In genomic region chr17:73972648-73973047, GRCm38 (mm10) we compare ENCODE assay signal across 24 mouse cellular contexts.
"Had no signal": no experiment of that assay in that cellular context is flagged by ENCODE, and none has a peak within 500 bp of the region (broad histone marks: within the 10 kb centered on the region; RNA-seq: fewer than 3 reads in every experiment).

No protein-coding gene starts in this region.

- H3K27ac ChIP-seq: heart, embryonic 10.5 days; hindbrain, embryonic 10.5 days; hindbrain, embryonic 12.5 days; hindbrain, embryonic 14.5 days; intestine, embryonic 15.5 days; layer of hippocampus, adult 2 months; left cerebral cortex, adult 2 months; limb, embryonic 10.5 days; limb, embryonic 12.5 days; liver, embryonic 13.5 days had no signal

- ATAC-seq: hindbrain, embryonic 16.5 days; inflammation-experienced regulatory T-cells, adult 6 months; intestine, embryonic 15.5 days; intestine, postnatal 0 days had no signal

- H3K27me3 ChIP-seq: hindbrain, embryonic 12.5 days; intestine, embryonic 15.5 days; limb, embryonic 12.5 days; liver, embryonic 13.5 days had no signal

- H3K4me2 ChIP-seq: hindbrain, embryonic 12.5 days; hindbrain, embryonic 14.5 days; intestine, embryonic 15.5 days; limb, embryonic 12.5 days; liver, embryonic 11.5 days; liver, embryonic 13.5 days had no signal

- H3K36me3 ChIP-seq: heart, embryonic 10.5 days; hindbrain, embryonic 10.5 days; hindbrain, embryonic 12.5 days; intestine, embryonic 15.5 days; limb, embryonic 10.5 days; limb, embryonic 12.5 days; liver, embryonic 13.5 days had no signal

- H3K9me3 ChIP-seq: heart, embryonic 10.5 days; hindbrain, embryonic 10.5 days; hindbrain, embryonic 12.5 days; intestine, embryonic 15.5 days; limb, embryonic 10.5 days; limb, embryonic 12.5 days; liver, embryonic 13.5 days had no signal

- DNase-seq: gastrocnemius, postnatal 10 days; gastrocnemius, postnatal 25 days; heart, postnatal 10 days; heart, postnatal 4 days; kidney, adult 18-20 months; kidney, adult 8-10 months; kidney, postnatal 10 days; kidney, postnatal 25 days; kidney, postnatal 4 days; liver; liver, embryonic 13.5 days had no signal

- H3K4me3 ChIP-seq: heart, embryonic 10.5 days; hindbrain, embryonic 10.5 days; hindbrain, embryonic 12.5 days; intestine, embryonic 15.5 days; layer of hippocampus, adult 2 months; left cerebral cortex, adult 2 months; limb, embryonic 10.5 days; limb, embryonic 12.5 days; liver, embryonic 13.5 days had no signal

- H3K9ac ChIP-seq: hindbrain, embryonic 12.5 days; hindbrain, embryonic 14.5 days; intestine, embryonic 15.5 days; limb, embryonic 12.5 days; liver, embryonic 13.5 days had no signal

- H3K4me1 ChIP-seq: hindbrain, embryonic 10.5 days; hindbrain, embryonic 12.5 days; intestine, embryonic 15.5 days; limb, embryonic 12.5 days; liver, embryonic 13.5 days had no signal
